Mouse (Mus musculus) cortical plate, adult 2 months (tissue): ENCODE data around the gene Nid2.

Source experiments
- CTCF ChIP-seq: fragments of 200-500 bp; IDR thresholded peaks from 2 replicates; pipeline ENCODE4 v1.5.1; 2011; ENCODE audit warnings: mild to moderate bottlenecking, control low read depth, low read length; ENCODE audit not compliant: insufficient read depth; ENCODE audit errors: extremely low read depth
- POLR2A ChIP-seq: fragments of 200-500 bp; IDR thresholded peaks from 2 replicates; pipeline ENCODE4 v1.6.1; 2011; ENCODE audit warnings: mild to moderate bottlenecking, low read length, control low read depth; ENCODE audit not compliant: insufficient read depth; ENCODE audit errors: extremely low read depth

DNA sequence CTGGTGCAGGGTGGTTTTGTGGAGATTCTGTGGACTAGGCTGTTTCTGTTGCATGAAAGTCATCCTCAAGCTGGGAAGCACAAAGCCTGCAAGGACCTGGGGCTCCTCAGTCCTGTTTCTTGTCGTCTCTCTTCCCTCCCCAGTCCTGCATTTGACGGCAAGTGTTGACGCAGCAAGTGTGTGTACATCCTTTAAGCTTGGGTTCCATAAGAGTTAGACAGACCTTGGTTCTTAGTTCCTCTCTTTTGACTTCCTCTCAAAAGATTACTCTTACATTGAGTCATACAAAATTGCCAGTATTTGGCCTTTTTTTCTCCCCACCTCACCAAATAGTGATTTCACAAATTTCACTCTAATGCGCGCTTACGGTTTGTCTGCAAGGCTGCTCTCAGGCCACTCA, 26.3 kb downstream of the Nid2 start:
- TF ChIP-seq CTCF: no peak
- TF ChIP-seq POLR2A: no peak
